Mouse (Mus musculus) hindbrain, embryonic 11.5 days (tissue): ENCODE results near the gene Aip. TPM values are rescaled to one million over a fixed set of nuclear protein-coding genes. Genes with fewer than 3 reads are reported as not detected.

Experiments used
- ATAC-seq: fragments of 200-750 bp; cut with Nextera tagmentation; 2 replicates; pipeline ENCODE4 v1.8.0; 2017; ENCODE audit warnings: mild to moderate bottlenecking, moderate TSS enrichment, moderate library complexity; ENCODE audit not compliant: low FRiP score
- DNase-seq: peaks from one replicate; pipeline ENCODE4 v3.0.0-alpha.2; 2015; ENCODE audit warnings: low spot score
- H3K27ac ChIP-seq: fragments of 300-500 bp; sonication (generic); 2 replicates; pipeline ENCODE4 v1.5.1; 2014; ENCODE audit warnings: mild to moderate bottlenecking, low read depth, low read length
- H3K27me3 ChIP-seq: fragments of 300-500 bp; sonication (generic); 2 replicates; pipeline ENCODE4 v1.6.1; 2014; ENCODE audit warnings: mild to moderate bottlenecking, low read length, moderate library complexity, mixed read lengths; ENCODE audit not compliant: control insufficient read depth, insufficient read depth
- H3K36me3 ChIP-seq: fragments of 300-500 bp; sonication (generic); 2 replicates; pipeline ENCODE4 v1.6.1; 2014; ENCODE audit warnings: mild to moderate bottlenecking, low read length, moderate library complexity, mixed read lengths; ENCODE audit not compliant: control insufficient read depth, insufficient read depth
- H3K4me1 ChIP-seq: fragments of 300-500 bp; sonication (generic); replicated peaks from 2 replicates; pipeline ENCODE4 v1.6.1; 2014; ENCODE audit warnings: low read length, mixed read lengths; ENCODE audit not compliant: control insufficient read depth, insufficient read depth
- H3K4me2 ChIP-seq: fragments of 300-500 bp; sonication (generic); replicated peaks from 2 replicates; pipeline ENCODE4 v1.6.1; 2014; ENCODE audit warnings: mild to moderate bottlenecking, low read depth, low read length
- H3K4me3 ChIP-seq: fragments of 300-500 bp; sonication (generic); 2 replicates; pipeline ENCODE4 v1.5.1; 2014; ENCODE audit warnings: low read depth, low read length
- H3K9ac ChIP-seq: fragments of 300-500 bp; sonication (generic); 2 replicates; pipeline ENCODE4 v1.6.1; 2014; ENCODE audit warnings: low read depth, low read length
- H3K9me3 ChIP-seq: fragments of 300-500 bp; sonication (generic); 2 replicates; pipeline ENCODE4 v1.6.1; 2016; ENCODE audit warnings: low read length; ENCODE audit not compliant: control insufficient read depth
- WGBS: fragments of 180-500 bp; shearing (Covaris S2); extraction: QIAGEN DNeasy Blood & Tissue Kit; methylation state at CpG from one replicate; pipeline ENCODE4 v1.1.7; 2014; 5-methylcytosine and 5-hydroxymethylcytosine counted together
- polyA plus RNA-seq: library from polyadenylated mRNA; unstranded; fragments of >200 nt; fragmentation: Nextera tagmentation; extraction: Ambion mirVana; gene quantifications from 2 replicates; pipeline ENCODE4 v1.2.1, GENCODE M21; 2014

Gene Aip
- polyA plus RNA-seq, 1 experiment from 2014 or later: 67.4 TPM

DNA sequence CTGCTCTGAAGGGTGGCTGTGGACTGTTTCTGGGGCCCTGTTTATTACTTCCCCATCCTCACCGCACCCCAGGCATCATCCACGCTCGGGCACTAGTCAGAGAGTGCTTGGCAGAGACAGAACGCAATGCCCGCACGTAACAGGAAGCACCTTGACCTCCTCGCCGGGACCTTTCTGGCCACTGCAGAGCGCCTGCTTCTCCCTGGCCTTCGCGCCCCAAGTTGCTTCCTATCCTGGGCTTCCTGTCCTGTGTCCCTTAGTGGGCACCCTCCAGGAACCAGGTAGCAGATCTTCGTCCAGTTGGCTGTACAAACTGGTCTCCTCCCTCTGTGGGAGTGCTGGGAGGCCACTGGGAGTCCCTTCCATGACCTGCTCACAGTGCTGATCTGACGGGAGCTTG, 27.2 kb downstream of the Aip start:
- no peaks in the 10 kb centered on the region for H3K9me3 ChIP-seq
- no peak overlapping the region for H3K9ac ChIP-seq
- H3K4me3 ChIP-seq: no peak overlapping the region
- H3K27me3 ChIP-seq: peaks cover 23% of the 10 kb centered on the region
- H3K4me1 ChIP-seq: peaks cover 14% of the 10 kb centered on the region
- ATAC-seq (no peak), DNase-seq (no peak)
- no peak overlapping the region for H3K4me2 ChIP-seq
- 89% methylated on average over 13 of the region's 13 CpGs for WGBS
- no peaks in the 10 kb centered on the region for H3K36me3 ChIP-seq
- no peak overlapping the region for H3K27ac ChIP-seq

DNA sequence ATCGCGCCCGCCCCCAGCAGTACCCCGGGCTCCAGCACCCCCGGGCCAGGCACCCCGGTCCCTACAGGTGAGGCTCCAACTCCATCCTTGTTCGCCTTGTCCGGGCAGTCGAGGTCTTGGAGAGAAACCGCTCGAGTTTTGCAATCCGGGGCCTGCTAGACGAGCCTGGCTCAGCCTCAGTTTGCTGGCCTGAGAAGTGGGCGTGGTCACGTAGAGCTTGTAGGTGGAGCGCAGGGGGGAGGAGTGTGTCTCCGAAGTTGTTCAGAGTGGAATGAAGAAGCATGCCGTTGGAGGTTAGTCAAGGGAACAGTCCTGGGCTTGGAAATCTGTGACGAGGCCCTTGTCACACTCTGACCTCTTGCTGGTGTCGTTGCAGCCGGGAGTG, 28.2 kb downstream of the Aip start:
- WGBS: 1% methylated on average over 21 of the region's 21 CpGs
- no peak for DNase-seq
- Histone ChIP-seq H3K4me1 (peaks cover 14% of the 10 kb centered on the region), H3K9me3 (no peaks in the 10 kb centered on the region), H3K9ac (peak overlapping the region; percentile 35), H3K4me2 (peak overlapping the region; percentile 61), H3K27me3 (peaks cover 21% of the 10 kb centered on the region), H3K4me3 (peak overlapping the region; percentile 57), H3K36me3 (no peaks in the 10 kb centered on the region), H3K27ac (0 out of 2 replicates have a peak overlapping the region, but pooled peaks have one; percentile 17)
- ATAC-seq: no peak

DNA sequence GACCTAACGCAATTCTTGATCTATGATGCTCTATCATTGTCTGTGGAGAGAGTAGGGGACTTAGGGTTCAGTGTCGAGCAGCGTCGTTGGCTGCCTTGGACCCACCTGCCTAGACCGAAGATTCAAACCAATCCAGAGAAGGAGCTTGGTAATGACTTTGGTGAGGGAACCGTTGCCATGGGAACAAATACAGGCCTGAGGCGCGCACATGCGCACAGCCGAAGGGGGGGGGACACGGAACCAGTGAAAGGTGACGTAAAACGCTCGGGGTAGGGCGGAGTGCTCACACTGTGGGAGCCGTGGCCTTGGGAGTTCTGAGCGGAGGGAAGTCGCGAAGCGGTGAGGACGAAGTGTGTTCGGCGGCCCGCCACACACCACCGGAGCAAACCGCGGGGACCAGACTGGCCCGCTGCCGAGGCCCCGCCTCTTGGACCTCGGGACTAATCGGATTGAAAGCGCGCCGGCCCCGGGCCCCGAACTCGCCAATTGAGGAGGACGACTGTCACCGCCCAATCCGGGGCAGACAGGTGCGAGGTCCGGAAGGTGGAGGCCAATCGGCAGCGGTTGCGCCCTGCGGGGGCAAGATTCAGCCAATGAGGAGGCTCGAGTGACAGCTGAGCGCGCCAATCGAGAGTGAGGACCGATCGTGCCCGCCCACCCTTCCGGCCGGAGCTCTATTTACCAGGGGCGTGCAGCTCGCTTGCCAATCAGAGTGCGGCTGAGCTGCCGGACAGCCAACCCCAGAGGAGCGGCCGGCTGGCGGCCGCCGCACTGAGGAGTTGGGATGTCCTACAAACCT, 28.8 kb downstream of the Aip start, which contains the start of gene Cdk2ap2:
Gene Cdk2ap2, plus strand, starts transcription at position 541 of the 799 bp plus-strand sequence.
- peak within 1 kb of the TSS; percentile 69 for H3K9ac ChIP-seq
- DNase-seq: peak; percentile 100
- peak within 1 kb of the TSS; percentile 86 for H3K27ac ChIP-seq
- H3K4me1 ChIP-seq: peaks cover 14% of the 10 kb centered on the region
- under 1% methylated on average over 65 of the region's 65 CpGs for WGBS
- peak within 1 kb of the TSS; percentile 57 for H3K4me3 ChIP-seq
- no peaks in the 10 kb centered on the region for H3K36me3 ChIP-seq
- H3K9me3 ChIP-seq: no peaks in the 10 kb centered on the region
- peak; percentile 90 for ATAC-seq
- H3K27me3 ChIP-seq: peaks cover 18% of the 10 kb centered on the region
- peak within 1 kb of the TSS; percentile 61 for H3K4me2 ChIP-seq

DNA sequence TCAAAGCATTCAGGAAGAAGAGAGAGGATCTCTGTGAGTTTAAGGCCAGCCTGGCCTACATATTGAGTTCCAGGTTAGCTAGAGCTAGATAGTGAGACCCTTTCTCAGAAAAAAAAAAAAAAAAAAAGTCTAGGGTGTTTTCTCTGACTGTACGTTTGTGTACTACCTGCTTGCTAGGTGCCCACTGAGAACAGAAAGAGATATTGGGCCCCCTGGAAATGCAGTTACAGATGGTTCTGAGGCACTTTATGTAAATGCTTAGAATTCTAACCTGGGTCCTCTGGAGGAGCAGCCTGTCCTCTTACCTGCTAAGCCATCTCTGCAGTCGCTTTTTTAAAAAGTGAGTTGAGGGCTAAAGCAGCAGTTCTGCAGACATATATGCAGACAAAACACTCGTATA, 29.9 kb downstream of the Aip start:
- no peak for ATAC-seq
- H3K4me3 ChIP-seq: no peak overlapping the region

DNA sequence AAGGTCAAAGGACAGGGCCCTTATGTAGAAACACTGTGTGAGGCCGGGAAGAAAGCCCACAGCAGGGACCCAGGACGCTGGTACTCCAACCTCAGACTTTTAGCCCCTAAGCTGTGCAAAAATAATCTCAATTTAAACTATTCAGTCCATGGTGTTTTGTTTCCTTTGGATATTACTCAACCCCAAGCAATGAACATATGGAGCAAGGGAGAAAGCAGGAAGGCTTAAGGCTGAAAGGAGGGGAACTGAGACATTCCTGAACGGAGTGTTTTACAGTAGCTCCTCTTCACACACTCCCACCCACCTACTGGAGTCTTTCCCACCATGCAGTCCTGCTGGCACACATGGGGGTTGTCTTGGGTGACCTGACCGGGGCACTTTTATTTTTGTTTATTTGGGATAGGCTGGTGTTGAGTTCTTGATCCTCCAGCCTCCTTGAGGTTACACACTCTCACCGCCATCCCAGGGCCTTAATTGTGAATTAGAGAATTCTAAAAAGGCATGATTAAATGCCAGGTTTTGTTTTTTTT, 30.8 kb downstream of the Aip start:
- WGBS: 74% methylated on average over 5 of the region's 5 CpGs
- no peak for ATAC-seq

More for the DNA sequence above, 29.9 kb downstream of the Aip start:
- peaks cover 9% of the 10 kb centered on the region for H3K4me1 ChIP-seq
- H3K36me3 ChIP-seq: no peaks in the 10 kb centered on the region
- no peak overlapping the region for H3K4me2 ChIP-seq
- DNase-seq: no peak
- peaks cover 8% of the 10 kb centered on the region for H3K27me3 ChIP-seq
- no peak overlapping the region for H3K27ac ChIP-seq
- H3K9me3 ChIP-seq: no peaks in the 10 kb centered on the region
- no peak overlapping the region for H3K9ac ChIP-seq
- 73% methylated on average over 3 of the region's 3 CpGs for WGBS

DNA sequence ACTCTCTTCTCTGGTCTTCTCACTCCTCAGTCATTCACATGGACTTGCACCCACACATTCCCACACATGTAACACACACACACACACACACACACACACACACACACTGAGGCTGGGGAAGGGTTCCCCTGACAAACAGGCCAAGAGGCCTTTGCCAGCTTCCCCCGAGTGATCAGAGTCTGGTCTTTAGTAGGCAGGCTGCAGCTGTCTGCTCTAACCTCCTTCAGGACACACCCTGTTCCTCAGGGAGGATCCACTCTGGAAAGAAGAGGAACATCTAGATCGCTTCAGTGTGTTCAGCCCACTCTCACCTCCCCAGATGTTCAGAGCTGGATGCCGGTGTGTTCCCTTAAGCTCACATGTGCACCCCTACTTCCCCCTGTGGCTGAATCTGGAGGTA, 31.3 kb downstream of the Aip start:
- Histone ChIP-seq H3K36me3 (no peaks in the 10 kb centered on the region), H3K4me3 (no peak overlapping the region), H3K9ac (no peak overlapping the region), H3K27ac (no peak overlapping the region), H3K4me2 (no peak overlapping the region), H3K9me3 (no peaks in the 10 kb centered on the region), H3K27me3 (0 out of 2 replicates have a peak, but pooled peaks cover 2% of the 10 kb centered on the region), H3K4me1 (peaks cover 3% of the 10 kb centered on the region; the same call in 1 of the 2 replicates)
- ATAC-seq (no peak), DNase-seq (no peak)
- WGBS: 90% methylated on average over 3 of the region's 3 CpGs

More for the DNA sequence above, 30.8 kb downstream of the Aip start:
- DNase-seq: no peak
- H3K4me3 ChIP-seq: no peak overlapping the region
- peaks cover 2% of the 10 kb centered on the region; the same call in 1 of the 2 replicates for H3K27me3 ChIP-seq
- no peak overlapping the region for H3K4me2 ChIP-seq
- H3K9ac ChIP-seq: no peak overlapping the region
- no peak overlapping the region for H3K27ac ChIP-seq
- H3K4me1 ChIP-seq: peaks cover 5% of the 10 kb centered on the region
- H3K36me3 ChIP-seq: no peaks in the 10 kb centered on the region
- H3K9me3 ChIP-seq: no peaks in the 10 kb centered on the region

DNA sequence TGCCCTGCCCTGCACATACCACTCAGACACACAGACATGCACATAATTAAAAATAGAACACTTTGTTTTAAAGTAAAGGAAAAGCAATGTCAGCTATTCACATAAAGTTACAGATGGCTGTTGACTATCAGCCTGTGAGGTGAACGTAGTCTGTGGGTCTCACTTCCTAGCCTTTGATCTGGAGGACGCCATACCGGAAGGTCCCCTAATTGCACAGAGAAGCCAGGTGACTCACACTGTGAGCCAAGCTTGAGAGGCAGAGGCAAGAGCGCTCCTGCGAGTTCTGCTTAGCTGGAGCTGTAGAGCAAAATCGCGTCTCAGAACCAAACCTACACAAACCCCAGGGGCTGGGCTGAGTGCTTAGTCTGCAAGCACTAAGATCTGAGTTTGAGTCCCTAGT, 31.9 kb downstream of the Aip start:
- WGBS: 71% methylated on average over 7 of the region's 7 CpGs
- ATAC-seq: no peak
- H3K36me3 ChIP-seq: no peaks in the 10 kb centered on the region

DNA sequence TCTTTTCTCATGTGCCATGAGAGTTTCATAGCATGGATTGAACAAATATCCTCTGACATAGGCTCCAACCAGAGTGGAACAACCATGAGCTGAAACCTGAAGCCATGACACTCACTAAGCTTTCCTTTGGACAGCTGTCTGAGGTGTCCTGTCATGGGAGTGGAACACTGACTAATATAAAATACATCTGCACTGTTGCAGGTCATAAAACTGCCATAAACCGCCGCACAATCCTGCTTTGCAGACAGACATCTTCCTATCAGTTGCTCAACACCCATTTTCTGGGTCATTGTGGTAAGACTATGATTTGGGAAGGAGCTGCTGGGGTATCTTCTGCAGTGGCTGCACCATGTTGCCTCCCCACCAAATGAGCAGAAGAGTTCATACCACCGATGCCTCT, 32.9 kb downstream of the Aip start:
- ATAC-seq: no peak
- WGBS: 86% methylated on average over 3 of the region's 3 CpGs
- H3K4me3 ChIP-seq: no peak overlapping the region
- no peak overlapping the region for H3K27ac ChIP-seq
- no peak overlapping the region for H3K4me2 ChIP-seq
- H3K9me3 ChIP-seq: no peaks in the 10 kb centered on the region
- H3K4me1 ChIP-seq: no peaks in the 10 kb centered on the region
- H3K36me3 ChIP-seq: no peaks in the 10 kb centered on the region
- no peak overlapping the region for H3K9ac ChIP-seq
- H3K27me3 ChIP-seq: no peaks in the 10 kb centered on the region
- no peak for DNase-seq

More for the DNA sequence above, 31.9 kb downstream of the Aip start:
- Histone ChIP-seq H3K4me1 (peaks cover 1% of the 10 kb centered on the region; the same call in 1 of the 2 replicates), H3K4me2 (no peak overlapping the region), H3K4me3 (no peak overlapping the region), H3K9ac (no peak overlapping the region), H3K9me3 (no peaks in the 10 kb centered on the region), H3K27me3 (no peaks in the 10 kb centered on the region), H3K27ac (no peak overlapping the region)
- DNase-seq: no peak

DNA sequence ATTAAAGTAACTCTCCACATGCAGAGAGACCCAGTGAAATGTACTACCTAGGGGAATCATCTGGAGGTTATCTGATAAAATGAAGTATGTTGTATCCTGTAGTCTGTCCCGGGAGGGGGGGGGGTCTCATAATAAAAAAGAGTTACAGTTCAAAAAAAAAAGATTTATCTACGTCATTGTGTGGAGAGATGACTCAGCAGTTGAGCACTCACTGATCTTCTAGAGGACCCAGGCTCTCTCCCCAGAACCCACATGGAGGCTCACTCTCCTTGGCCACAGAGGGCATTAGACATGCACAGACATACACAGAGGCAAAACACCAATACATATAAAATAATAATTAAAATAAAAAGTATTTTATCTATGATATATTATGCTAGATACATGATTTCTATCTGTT, 34.3 kb downstream of the Aip start:
- Histone ChIP-seq H3K27ac (no peak overlapping the region), H3K9ac (no peak overlapping the region), H3K4me2 (no peak overlapping the region), H3K27me3 (no peaks in the 10 kb centered on the region), H3K4me1 (no peaks in the 10 kb centered on the region), H3K9me3 (no peaks in the 10 kb centered on the region), H3K36me3 (no peaks in the 10 kb centered on the region), H3K4me3 (no peak overlapping the region)
- WGBS: 67% methylated on average over 2 of the region's 2 CpGs
- DNase-seq (no peak), ATAC-seq (no peak)
